Mouse (Mus musculus) bone marrow, adult 2 months (tissue): Measurements from ENCODE around the gene Tpt1. TPM values are rescaled to one million over a fixed set of nuclear protein-coding genes. Genes with fewer than 3 reads are reported as not detected.
A peak's percentile ranks its signal among the peaks of the same experiment; 100 is the strongest.
"Not testable (repeated sequence)": the region's sequence is repeated elsewhere in the genome, so short reads cannot be mapped to it uniquely, and the experiment has no call there.

Experiments
- H3K27ac ChIP-seq: fragments of 200-500 bp; 2 replicates; pipeline ENCODE4 v1.5.1; 2012; ENCODE audit warnings: low read depth, mild to moderate bottlenecking, control low read depth, inconsistent platforms, low read length; ENCODE audit not compliant: control insufficient read depth, poor library complexity, insufficient read depth
- H3K4me1 ChIP-seq: fragments of 200-500 bp; 2 replicates; pipeline ENCODE4 v1.6.1; 2011; ENCODE audit warnings: low read length; ENCODE audit not compliant: control insufficient read depth, insufficient read depth
- H3K4me3 ChIP-seq: fragments of 200-500 bp; replicated peaks from 2 replicates; pipeline ENCODE3; 2011; ENCODE audit warnings: mild to moderate bottlenecking, low read depth, low read length, control low read depth; ENCODE audit not compliant: control insufficient read depth
- CTCF ChIP-seq: fragments of 200-500 bp; IDR thresholded peaks from 2 replicates; pipeline ENCODE4 v1.5.1; 2011; ENCODE audit warnings: low read length, control low read depth; ENCODE audit not compliant: control insufficient read depth, insufficient read depth
- POLR2A ChIP-seq: fragments of 200-500 bp; IDR thresholded peaks from 2 replicates; pipeline ENCODE4 v1.6.1; 2011; ENCODE audit warnings: low read depth, mild to moderate bottlenecking, control low read depth, low read length, borderline replicate concordance; ENCODE audit not compliant: control insufficient read depth
- WGBS: fragments of 180-500 bp; shearing (Covaris S2); methylation state at CpG from one replicate; pipeline ENCODE4 v1.1.7; 2018; 5-methylcytosine and 5-hydroxymethylcytosine counted together
- polyA plus RNA-seq: library from polyadenylated mRNA; stranded (reverse); fragments of >200 nt; gene quantifications from 2 replicates; pipeline ENCODE4 v1.2.4, GENCODE M21; 2011; ENCODE audit warnings: low replicate concordance; ENCODE audit not compliant: missing spikeins, insufficient read depth, insufficient read length

The Tpt1 gene
- polyA plus RNA-seq, 1 experiment = 3,063 TPM

DNA sequence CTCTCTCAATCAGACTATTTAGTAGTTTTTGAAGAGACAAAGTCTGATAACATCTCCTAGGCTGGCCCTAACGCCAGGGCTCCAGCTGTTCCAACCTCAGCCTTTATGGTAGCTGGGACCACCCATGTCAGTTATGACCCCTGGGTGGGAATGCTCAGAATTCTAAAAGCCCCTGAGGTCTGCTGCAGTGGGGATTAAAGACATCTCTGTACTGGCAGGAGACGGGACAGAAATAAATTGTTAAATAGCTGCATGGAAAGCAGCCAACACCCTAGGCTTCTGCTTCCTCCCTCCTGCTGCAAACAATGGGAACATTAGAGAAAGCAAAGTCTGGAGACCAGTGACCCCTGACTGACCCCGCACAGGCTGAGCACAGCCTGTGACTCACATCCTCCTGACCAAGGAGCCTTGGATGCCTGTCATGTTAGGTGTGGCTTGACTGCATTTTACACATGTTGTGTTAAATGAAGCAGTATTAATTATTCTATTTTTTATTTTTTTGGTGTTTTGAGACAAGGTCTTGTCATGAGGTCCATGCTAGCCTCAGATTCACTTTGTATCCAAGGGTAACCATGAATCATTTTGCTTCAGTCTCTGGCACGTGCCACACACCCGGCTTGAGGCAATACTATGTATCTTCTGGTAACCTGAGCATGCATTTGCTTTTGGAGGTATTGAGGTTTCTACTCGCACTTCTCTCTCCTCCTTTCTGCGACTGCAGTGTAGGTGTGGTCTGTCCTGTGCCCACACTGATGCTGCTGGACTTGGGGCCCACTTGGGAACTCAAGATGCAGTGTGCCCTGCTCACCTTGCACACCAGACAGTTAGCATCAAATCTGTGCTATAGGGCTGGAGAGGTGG, 18.9 kb downstream of the Tpt1 start:
- TF ChIP-seq CTCF (no peak), POLR2A (no peak)
- WGBS = 23% methylated on average over 7 of the region's 7 CpGs
- no peak overlapping the region for H3K27ac ChIP-seq

DNA sequence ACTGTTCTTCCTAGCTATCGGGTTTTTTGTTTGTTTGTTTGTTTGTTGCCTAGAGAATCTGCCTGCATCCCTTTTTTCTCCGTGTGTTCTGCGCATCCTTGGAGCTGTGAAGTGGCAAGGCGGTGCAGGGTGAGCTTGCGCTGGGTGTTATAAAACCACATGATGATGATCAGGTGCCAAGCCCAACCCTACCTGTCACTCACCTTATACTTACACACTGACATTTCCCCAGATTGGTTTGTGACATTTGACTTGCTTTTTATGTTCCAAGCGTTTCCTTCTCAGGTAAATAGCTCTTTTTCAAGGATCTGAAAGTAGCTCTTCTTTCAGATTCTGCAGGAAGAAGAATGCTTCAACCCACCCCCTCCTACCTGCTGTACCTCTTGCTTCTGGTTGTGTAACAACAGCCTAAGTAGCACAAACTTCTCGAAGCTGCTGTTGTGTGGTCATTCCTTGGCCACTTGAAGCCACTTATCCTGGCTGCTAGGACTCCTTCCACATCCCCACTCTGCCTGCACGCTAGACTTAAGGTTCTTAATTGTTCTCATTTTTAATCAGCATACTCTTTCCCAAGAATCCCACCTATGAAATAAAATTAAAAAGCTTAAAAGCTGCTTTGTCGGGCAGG, 21.9 kb downstream of the Tpt1 start:
- H3K4me1 ChIP-seq = no peaks in the 10 kb centered on the region
- no peak overlapping the region for H3K4me3 ChIP-seq
- H3K27ac ChIP-seq = no peak overlapping the region
- TF ChIP-seq POLR2A (no peak), CTCF (no peak)
- WGBS = 77% methylated on average over 9 of the region's 9 CpGs

More for the DNA sequence above, 18.9 kb downstream of the Tpt1 start:
- no peaks in the 10 kb centered on the region for H3K4me1 ChIP-seq
- H3K4me3 ChIP-seq = no peak overlapping the region

DNA sequence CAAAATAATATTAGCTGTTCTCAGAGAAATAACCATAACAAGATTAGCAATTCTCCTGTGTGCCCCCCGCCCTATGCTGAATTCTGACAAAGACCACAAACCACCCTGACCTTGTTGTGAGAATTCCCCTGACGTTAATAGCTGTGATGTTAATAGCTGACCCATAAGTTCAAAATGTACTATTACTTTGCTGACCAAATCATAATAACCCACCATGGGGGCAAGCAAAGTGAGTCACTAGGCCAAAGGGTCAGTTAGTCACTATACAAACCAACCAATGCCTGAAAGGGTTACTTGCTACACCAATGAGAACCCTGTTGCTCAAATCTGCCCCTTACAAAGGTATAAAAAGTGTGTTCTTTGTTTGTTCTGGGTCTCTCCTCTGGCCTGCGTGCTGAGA, 23.1 kb downstream of the Tpt1 start:
- WGBS = 81% methylated on average over 3 of the region's 3 CpGs
- H3K4me3 ChIP-seq, H3K27ac ChIP-seq, H3K4me1 ChIP-seq: not testable (repeated sequence)

DNA sequence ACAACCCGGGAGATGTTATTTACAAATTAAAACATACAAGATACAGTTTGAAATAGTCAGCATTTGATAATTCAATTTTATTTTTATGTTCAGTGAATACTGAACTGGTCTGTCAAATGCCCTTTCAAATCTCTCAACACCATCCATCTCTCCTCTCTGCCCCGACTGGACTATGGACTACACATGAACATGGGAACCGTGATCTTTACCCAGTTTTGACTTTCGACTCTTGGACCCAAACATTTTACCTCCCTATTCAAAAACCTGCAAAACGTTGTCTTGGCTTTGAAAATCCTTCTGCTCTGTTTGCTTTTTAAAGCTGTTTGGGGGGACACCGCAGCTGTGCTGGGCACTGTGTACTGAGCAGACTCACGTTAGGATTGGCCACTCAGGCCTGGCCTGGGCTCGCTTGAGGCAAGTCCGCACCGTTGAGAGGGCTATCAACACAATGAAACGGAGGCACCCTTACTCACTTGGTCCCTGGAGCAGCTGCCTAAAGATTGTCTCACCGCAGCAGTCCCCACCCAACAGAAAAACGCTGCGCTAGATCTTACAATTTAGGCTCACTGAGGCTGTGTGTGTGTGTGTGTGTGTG, 25.0 kb downstream of the Tpt1 start:
- Histone ChIP-seq H3K4me3 (no peak overlapping the region), H3K27ac (no peak overlapping the region), H3K4me1 (no peaks in the 10 kb centered on the region)
- WGBS = 85% methylated on average over 14 of the region's 14 CpGs
- TF ChIP-seq CTCF = no peak
- TF ChIP-seq POLR2A = no peak

DNA sequence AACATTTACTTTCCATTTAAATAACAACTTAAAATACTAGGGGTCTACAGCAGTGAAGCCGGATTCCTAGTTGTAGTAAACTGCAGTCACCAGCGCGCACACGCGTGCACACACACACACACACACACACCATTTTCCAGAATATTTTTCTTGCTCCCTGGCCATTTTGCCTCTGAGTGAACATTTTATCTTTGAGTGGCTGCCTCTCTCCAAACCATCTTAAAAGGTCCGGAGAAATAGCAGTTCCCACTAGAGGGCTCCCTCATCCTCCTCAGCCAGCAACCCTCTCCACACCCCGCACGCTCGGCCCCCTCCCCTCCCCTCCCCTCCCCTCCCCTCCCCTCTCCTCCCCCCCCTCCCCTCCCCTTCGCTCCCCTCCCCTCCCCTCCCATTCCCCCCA, 25.7 kb downstream of the Tpt1 start:
- no peak overlapping the region for H3K27ac ChIP-seq
- H3K4me3 ChIP-seq = no peak overlapping the region
- 35% methylated on average over 9 of the region's 10 CpGs for WGBS
- peak; percentile 19; the same call in 1 of the 2 replicates for TF ChIP-seq CTCF
- no peak for TF ChIP-seq POLR2A
- H3K4me1 ChIP-seq = no peaks in the 10 kb centered on the region

DNA sequence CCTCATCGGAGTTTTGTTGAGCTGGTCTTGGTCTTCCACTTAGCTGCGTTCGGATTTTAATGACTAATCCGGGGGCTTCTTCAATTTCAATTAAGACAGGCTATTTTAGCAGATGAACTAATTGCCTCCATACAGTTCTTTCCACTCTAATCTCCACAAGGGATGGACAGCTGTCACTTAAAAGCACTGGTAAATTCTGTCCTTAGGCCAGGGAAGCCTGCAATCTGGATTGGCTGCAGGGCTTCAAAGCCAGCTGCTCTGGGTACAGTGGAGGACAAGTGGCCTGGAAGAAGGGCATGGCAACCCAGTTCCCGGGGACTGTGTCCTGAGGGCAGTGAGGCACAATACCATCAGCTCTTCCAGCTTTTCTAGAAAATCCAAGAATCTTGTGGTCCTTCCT, 26.2 kb downstream of the Tpt1 start:
- Histone ChIP-seq H3K4me3 (no peak overlapping the region), H3K4me1 (no peaks in the 10 kb centered on the region)
- 30% methylated on average over 4 of the region's 5 CpGs for WGBS

DNA sequence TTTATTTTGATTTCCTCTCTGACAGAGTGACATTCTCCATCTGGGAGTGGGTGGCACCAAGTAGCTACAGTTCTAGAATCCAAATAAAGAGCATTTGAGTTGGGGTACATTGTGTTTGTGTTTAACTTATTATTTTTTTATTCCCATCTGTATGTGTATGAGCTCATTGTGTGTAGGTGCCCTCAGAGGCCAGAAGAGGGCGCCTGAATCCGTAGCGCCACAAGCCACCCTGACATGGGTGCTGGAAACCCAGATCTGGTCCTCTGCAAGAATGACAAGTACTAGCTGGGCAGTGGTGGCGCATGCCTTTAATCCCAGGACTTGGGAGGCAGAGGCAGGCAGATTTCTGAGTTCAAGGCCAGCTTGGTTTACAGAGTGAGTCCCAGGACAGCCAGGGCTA, 26.9 kb downstream of the Tpt1 start:
- H3K4me1 ChIP-seq = no peaks in the 10 kb centered on the region
- 92% methylated on average over 4 of the region's 4 CpGs for WGBS
- no peak overlapping the region for H3K4me3 ChIP-seq
- TF ChIP-seq POLR2A (no peak), CTCF (peak; percentile 13; the same call in 1 of the 2 replicates)
- no peak overlapping the region for H3K27ac ChIP-seq

More for the DNA sequence above, 26.2 kb downstream of the Tpt1 start:
- no peak overlapping the region for H3K27ac ChIP-seq
- TF ChIP-seq CTCF (no peak), POLR2A (no peak)

DNA sequence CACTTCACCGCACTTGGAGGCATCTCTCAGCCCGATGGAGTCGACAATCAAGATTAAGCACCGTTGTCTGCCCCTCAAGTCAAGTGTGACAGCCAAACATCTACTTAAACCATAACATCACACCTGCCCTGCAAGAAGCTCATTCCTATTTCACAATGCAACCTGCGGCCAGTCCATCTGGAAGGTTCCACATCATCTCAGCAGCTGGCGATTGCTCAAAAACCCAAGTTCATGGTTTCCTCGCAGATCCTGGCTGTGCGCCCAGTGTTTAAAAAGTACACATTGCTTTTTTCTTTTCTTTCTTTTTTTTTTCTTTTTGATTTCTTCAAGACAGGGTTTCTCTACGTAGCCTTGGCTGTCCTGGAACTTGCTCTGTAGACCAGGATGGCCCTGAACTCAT, 28.7 kb downstream of the Tpt1 start:
- Histone ChIP-seq H3K4me3 (no peak overlapping the region), H3K27ac (no peak overlapping the region), H3K4me1 (no peaks in the 10 kb centered on the region)
- TF ChIP-seq CTCF = no peak
- 36% methylated on average over 9 of the region's 9 CpGs for WGBS
